Mouse (Mus musculus) thymus, postnatal 10 days (tissue): ENCODE measurements at regions not wholly inside any gene's neighbourhood (a gene's known extent, or its start where the extent isn't known, plus 50 kb on each side); places are given as distances from the start of the nearest gene placed in this dataset.

Experiments used
- DNase-seq, 2 experiments: peaks; one replicate each; pipeline ENCODE4 v3.0.0; 2021; ENCODE audit warnings: low spot score in 2 of 2

DNA sequence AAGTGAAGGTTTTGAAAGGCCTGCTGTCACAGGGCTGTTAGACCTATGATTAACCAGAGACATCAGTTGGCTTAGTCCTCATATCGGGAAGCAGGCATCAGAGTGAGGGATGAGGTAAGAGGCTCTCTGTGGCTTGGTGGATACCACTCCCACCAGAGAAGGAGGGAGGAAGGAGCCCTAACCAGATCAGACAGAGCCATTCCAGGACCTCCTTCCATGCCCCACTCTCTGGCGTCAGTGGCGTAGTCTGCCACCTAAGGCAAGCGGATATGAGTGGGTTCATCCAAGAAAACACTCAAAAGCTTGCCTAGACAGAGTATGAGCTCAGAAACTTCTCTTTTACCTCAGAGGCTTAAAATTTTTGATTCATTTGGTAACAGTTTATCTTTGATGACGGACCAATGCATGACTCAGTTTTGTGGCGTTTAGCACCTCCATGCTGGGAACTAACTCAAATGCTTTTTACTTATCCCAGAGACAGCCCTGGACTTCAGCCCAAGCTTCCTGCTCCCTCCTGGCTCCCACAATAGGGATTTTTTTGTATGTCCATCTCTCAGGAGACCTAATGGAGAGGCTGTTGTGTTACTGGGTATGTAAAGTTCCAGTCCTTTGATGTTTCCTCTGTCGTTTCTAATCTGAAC is 367.5 kb upstream of the Rasgrp1 start:
- DNase-seq: no peak

GRCm38 (mm10) chr2:117724066-117724465 is 381.3 kb upstream of the Rasgrp1 start:
- no peak for DNase-seq

DNA sequence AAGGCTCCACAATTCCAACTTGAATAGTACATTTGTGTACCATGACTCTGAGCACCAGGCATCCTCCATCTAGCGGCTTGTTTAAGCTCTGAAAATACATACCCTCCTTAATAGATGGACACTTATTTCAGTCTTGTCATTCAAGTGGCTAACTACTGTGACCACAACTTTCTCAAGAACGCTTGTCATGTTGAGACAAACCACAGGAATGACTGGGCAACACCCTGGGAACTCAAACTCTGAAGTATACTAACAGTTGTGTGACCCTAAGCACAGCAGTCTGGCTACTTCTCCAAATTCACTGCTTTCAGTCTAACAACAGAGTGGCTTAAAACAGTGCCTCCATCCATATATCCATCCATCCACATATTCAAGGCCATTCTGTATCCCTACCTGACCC is 380.4 kb upstream of the Thbs1 start:
- DNase-seq: no peak

DNA sequence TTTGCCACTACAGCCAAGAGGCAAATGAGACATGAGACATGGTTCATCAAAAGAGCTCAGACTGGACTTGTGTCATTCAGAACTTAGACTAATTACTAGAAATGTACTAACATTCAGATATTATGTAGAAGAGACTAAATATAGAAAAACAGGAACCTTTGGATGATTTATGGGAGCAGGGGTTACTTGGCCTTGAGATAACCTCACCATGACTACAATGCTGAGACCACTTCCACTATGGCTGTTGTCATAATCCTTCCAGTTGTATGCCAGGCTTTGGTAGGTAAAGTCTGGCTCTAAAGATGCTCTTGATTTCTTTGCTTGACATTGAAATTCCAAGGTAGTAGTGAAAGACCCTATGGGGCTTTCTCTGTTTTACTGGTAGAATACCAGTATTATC is 369.3 kb upstream of the Thbs1 start:
- no peak for DNase-seq

GRCm38 (mm10) chr2:117743901-117744300 is 367.8 kb upstream of the Thbs1 start:
- no peak for DNase-seq

- no peak for DNase-seq
Observed at GRCm38 (mm10) chr2:117745767-117746166, 365.9 kb upstream of the Thbs1 start.

DNA sequence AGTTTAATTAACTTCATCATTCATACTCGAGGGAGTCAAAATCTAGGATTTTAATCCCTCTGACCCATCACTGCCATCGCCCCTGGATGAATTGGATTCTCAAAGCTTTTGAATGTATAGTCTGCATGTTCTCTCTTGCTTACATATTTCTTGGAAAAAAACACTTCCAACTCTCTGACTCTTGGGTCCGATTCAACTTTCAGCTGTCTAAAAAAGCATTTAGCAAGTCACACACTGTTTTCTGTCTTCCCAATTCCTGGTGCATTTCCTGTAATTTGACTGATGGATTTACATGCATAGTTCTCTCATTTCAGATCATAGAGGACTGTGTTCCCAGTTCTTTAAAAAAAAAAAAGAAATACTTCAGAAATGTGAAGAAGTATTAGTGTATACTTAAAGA is 364.5 kb upstream of the Thbs1 start:
- no peak for DNase-seq

DNA sequence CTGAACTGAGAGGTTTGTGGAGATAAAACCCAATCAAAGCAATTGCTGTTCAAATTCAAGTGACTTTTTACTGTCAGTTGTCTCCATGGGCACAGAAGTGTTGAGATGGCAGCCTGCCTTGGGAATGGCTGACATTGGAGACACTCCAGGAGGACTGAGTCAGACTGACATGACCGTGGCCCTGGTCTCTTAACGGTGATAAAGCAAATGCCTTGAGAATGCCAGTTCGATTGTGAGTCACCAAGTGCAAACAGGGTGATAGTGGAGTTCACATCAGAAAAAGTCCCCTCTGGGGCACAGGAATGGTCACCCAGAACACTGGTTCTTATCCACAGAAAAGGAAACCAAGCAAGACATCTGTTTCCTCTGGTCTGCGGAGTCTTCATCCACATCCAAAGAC is 362.8 kb upstream of the Thbs1 start:
- no peak for DNase-seq

GRCm38 (mm10) chr2:117759491-117760013 is 352.1 kb upstream of the Thbs1 start:
- DNase-seq: no peak

- DNase-seq: no peak
Observed at GRCm38 (mm10) chr2:117763631-117764030, 348.0 kb upstream of the Thbs1 start.

DNA sequence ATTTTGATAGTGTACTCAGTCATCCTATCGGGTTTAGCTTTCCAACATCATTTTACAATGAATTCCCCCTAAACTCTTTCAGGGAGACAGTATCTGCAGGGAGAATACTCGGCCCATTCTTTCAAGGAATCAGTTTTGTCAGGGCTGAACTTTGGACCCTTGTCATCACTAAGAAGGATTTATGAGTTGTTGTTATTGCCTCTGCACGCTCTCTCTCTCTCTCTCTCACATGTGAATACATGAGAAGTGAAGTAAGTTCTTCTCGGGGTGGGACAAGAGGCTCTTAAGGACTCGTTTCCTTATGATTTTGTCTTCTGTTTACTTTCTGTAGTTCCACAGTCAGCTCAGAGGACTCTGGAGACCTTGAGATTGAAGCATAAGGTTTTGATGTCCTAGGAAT is 346.1 kb upstream of the Thbs1 start:
- DNase-seq: no peak

GRCm38 (mm10) chr2:117766450-117766849 is 345.2 kb upstream of the Thbs1 start:
- DNase-seq: no peak

- DNase-seq: no peak
Observed at GRCm38 (mm10) chr2:117769402-117770114, 342.1 kb upstream of the Thbs1 start.

- no peak for DNase-seq
Observed at GRCm38 (mm10) chr2:117770115-117770485, 341.6 kb upstream of the Thbs1 start.

DNA sequence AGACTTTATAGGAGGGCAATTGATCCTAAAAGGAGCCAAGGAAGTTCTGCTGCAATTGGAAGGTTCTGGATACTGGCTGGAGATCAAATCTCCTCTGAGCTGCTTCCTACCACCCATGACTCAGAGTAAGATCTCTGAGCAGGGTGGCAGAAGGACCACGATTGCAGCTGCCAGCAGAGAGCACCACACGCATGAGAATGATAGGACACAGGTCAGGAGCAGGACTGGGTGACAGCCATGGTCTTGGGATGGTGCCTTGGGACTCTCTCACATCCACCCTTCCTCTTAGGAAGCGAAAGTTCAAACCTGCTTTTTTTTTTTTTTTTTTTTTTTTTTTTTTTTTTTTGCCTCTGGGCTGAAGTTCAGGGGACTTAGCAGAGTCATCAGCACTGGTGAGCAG is 331.4 kb upstream of the Thbs1 start:
- DNase-seq: no peak

GRCm38 (mm10) chr2:117780816-117781215 is 330.9 kb upstream of the Thbs1 start:
- DNase-seq: no peak

DNA sequence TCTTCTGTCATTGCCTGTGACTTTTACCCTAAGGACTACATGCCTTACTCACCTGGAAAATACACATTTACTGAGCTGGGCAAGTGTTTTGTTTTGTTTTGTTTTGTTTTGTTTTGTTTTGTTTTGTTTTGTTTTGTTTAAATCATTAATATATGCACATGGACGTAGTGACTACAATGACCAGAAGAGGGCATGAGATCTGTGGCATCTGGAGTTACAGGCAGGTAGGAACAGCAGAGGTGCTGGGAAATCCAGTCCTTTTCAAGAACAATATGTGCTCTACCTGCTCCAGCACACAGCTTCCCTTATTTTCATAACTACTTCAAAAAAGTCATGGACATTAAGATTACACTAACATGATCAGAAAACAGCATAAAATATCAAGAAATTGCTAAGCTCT is 324.4 kb upstream of the Thbs1 start:
- DNase-seq: no peak

DNA sequence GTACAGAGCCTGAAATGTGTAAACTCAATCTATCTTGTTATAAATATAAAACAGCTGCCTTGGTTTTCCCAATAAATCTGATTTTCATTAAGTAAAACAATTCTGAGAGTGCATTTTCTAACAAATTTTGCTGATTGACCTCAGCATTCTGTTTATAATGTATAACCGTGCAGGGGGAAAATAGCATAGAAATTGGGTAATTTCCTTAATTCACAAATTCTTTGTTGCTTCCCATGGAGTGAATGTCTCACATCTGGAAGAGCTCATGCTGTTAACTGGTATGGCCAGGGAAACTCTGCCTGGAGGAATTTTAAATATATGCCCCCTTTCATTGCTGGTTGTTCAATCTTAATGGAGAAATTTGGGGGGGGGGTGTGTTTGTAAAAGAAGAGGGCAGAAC is 317.4 kb upstream of the Thbs1 start:
- DNase-seq: no peak

- no peak for DNase-seq
Observed at GRCm38 (mm10) chr2:117801946-117802600, 309.6 kb upstream of the Thbs1 start.

GRCm38 (mm10) chr2:117802686-117803085 is 309.0 kb upstream of the Thbs1 start:
- no peak for DNase-seq

GRCm38 (mm10) chr2:117804686-117805085 is 307.0 kb upstream of the Thbs1 start:
- no peak for DNase-seq

DNA sequence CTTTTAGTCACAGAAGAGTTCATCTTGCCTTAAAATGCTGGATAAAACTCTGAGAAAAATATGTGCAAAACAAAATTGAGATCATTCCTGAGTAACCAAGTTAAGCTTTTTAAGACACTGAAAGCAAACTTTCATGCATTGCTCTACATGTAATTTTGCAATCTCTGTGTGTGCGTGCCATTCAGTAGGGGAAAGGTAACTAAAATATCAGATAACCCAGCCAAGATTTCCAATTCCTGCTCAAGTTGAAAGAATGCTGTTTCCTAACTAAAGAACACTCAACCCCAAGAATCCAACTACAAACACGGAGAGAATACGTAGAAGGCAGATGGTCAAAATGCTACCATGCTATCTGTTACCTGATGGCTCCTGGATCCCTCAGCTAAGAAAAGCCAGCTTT is 304.6 kb upstream of the Thbs1 start:
- no peak for DNase-seq

- no peak for DNase-seq
Observed at GRCm38 (mm10) chr2:117811506-117811905, 300.2 kb upstream of the Thbs1 start.
